ENCODE assay signal across 11 mouse cellular contexts in genomic region chr10:99197607-99198305, GRCm38 (mm10).
DNase-seq lines count a peak whose midpoint lies in the region; ATAC-seq and TF ChIP-seq lines count a peak whose summit lies in the region.
"Had no signal": no experiment of that assay in that cellular context is flagged by ENCODE, and none has a peak within 500 bp of the region (broad histone marks: within the 10 kb centered on the region; RNA-seq: fewer than 3 reads in every experiment).

No protein-coding gene starts in this region.

- TF ChIP-seq CTCF in MEL (IDR thresholded peaks at IDR 0.05 in 2 of 3, conservative IDR thresholded peaks at IDR 0.05 in 1 of 3; ENCODE audit: control insufficient read depth in 1 of 3, insufficient read depth in 1 of 3, low read depth in 2 of 3, low read length in 3 of 3, poor library complexity in 1 of 3, severe bottlenecking in 1 of 3), result no peak

- DNase-seq in 416B (ENCODE audit: low read depth) (peak; percentile 86), MEL (ENCODE audit: low read depth, low spot score) (peak; percentile 89)
- no peak for DNase-seq in gastrocnemius, postnatal 25 days
- DNase-seq in urinary bladder, postnatal 14 days (ENCODE audit: low spot score), result no peak
- DNase-seq in left cerebral cortex, adult 11 months (ENCODE audit: low spot score), result no peak
- no peak for DNase-seq in cerebellum, adult 8-10 months
- DNase-seq: heart, postnatal 14 days; lung, postnatal 14 days had no signal

- H3K79me2 ChIP-seq in MEL (ENCODE audit: control insufficient read depth, insufficient read depth, low read length, poor library complexity), result no peaks in the 10 kb centered on the region

- H3K9me3 ChIP-seq in MEL (replicated peaks; ENCODE audit: insufficient read depth, low read length), result no peaks in the 10 kb centered on the region

- no peak; the same call in 1 of the 2 replicates for TF ChIP-seq RAD21 in MEL (IDR thresholded peaks at IDR 0.05; ENCODE audit: low read depth, low read length)

- H3K27me3 ChIP-seq in MEL (ENCODE audit: control insufficient read depth in 1 of 2, insufficient read depth in 2 of 2, low read length in 2 of 2), result no peaks in the 10 kb centered on the region
- H3K27me3 ChIP-seq: Patski had no signal

- peak overlapping the region; percentile 94 for H3K27ac ChIP-seq in MEL (ENCODE audit: control insufficient read depth, low read depth, low read length)

- peak overlapping the region; percentile 9 to 48 for H3K4me3 ChIP-seq in MEL (ENCODE audit: control insufficient read depth in 1 of 2, insufficient read depth in 1 of 2, low read depth in 2 of 2, low read length in 2 of 2)

- H3K36me3 ChIP-seq in MEL (ENCODE audit: control insufficient read depth in 1 of 2, insufficient read depth in 2 of 2, low read length in 2 of 2), result peaks cover 0 to 24% of the 10 kb centered on the region in 2 experiments; a peak in 2 of 4 replicates

- peak overlapping the region; percentile 59 for H3K9ac ChIP-seq in MEL (ENCODE audit: control insufficient read depth, low read depth, low read length, poor library complexity, severe bottlenecking)

- TF ChIP-seq POLR2A in MEL (IDR thresholded peaks at IDR 0.05; ENCODE audit: control insufficient read depth in 1 of 2, insufficient read depth in 1 of 2, low read depth in 1 of 2, low read length in 2 of 2, poor library complexity in 1 of 2), result no peak

- TF ChIP-seq EP300 in MEL (IDR thresholded peaks at IDR 0.05; ENCODE audit: low read depth in 1 of 2, low read length in 2 of 2), result peak; percentile 75 to 78

- ATAC-seq in hematopoietic stem cell, adult 5-6 weeks (replicated peaks in 1 of 2; ENCODE audit: insufficient read depth in 1 of 2, low FRiP score in 2 of 2, low TSS enrichment in 1 of 2, low read depth in 1 of 2, poor library complexity in 2 of 2, severe bottlenecking in 2 of 2), result peak; percentile 66 to 76
- ATAC-seq in megakaryocyte progenitor cell, adult 5-6 weeks (replicated peaks; ENCODE audit: poor library complexity), result peak; percentile 77
- ATAC-seq: Patski had no signal

- peaks cover 4 to 28% of the 10 kb centered on the region in 2 experiments; a peak in 3 of 4 replicates for H3K4me1 ChIP-seq in MEL (ENCODE audit: control insufficient read depth in 1 of 2, insufficient read depth in 2 of 2, low read length in 2 of 2)

TF ChIP-seq in MEL, 35 proteins besides CTCF, POLR2A, EP300 and RAD21:
- TF ChIP-seq TBP (IDR thresholded peaks at IDR 0.05; ENCODE audit: low read depth, low read length) (peak; percentile 77), MAX (IDR thresholded peaks at IDR 0.05; ENCODE audit: low read length) (no peak), SIN3A (IDR thresholded peaks at IDR 0.05; ENCODE audit: low read length) (peak; percentile 50; the same call in 1 of the 2 replicates), GATA1 (IDR thresholded peaks at IDR 0.05; ENCODE audit: low read depth, low read length) (peak; percentile 88), MYC (IDR thresholded peaks at IDR 0.05; ENCODE audit: low read depth, low read length) (0 out of 2 replicates have a peak, but pooled peaks have one; percentile 53), NRF1 (IDR thresholded peaks at IDR 0.05; ENCODE audit: insufficient read depth, low read depth, low read length, poor library complexity, severe bottlenecking) (no peak), MXI1 (IDR thresholded peaks at IDR 0.05; ENCODE audit: low read depth, low read length) (no peak), RCOR1 (IDR thresholded peaks at IDR 0.05; ENCODE audit: low read depth, low read length) (peak; percentile 49), JUND (IDR thresholded peaks at IDR 0.05; ENCODE audit: low read depth, low read length) (peak; percentile 78; the same call in 1 of the 2 replicates), ZC3H11A (IDR thresholded peaks at IDR 0.05; ENCODE audit: low read depth, low read length) (no peak), NELFE (IDR thresholded peaks at IDR 0.05; ENCODE audit: low read depth, low read length) (no peak), CHD2 (IDR thresholded peaks at IDR 0.05; ENCODE audit: low read length) (no peak), CHD1 (IDR thresholded peaks at IDR 0.05; ENCODE audit: low read depth, low read length) (no peak), POLR2AphosphoS5 (IDR thresholded peaks at IDR 0.05; ENCODE audit: borderline replicate concordance, low read depth, low read length) (no peak), ETS1 (IDR thresholded peaks at IDR 0.05; ENCODE audit: low read depth, low read length) (peak; percentile 79; the same call in 1 of the 2 replicates), ZNF384 (IDR thresholded peaks at IDR 0.05; ENCODE audit: low read depth, low read length) (peak; percentile 82), TCF12 (IDR thresholded peaks at IDR 0.05; ENCODE audit: low read depth, low read length) (peak; percentile 40; the same call in 1 of the 2 replicates), SMC3 (IDR thresholded peaks at IDR 0.05; ENCODE audit: low read depth, low read length) (no peak), MAFK (IDR thresholded peaks at IDR 0.05; ENCODE audit: borderline replicate concordance, low read depth, low read length) (no peak), POLR2AphosphoS2 (IDR thresholded peaks at IDR 0.05; ENCODE audit: low read length) (no peak), KAT2A (conservative IDR thresholded peaks at IDR 0.05; ENCODE audit: low read depth, low read length) (no peak), MYB (IDR thresholded peaks at IDR 0.05; ENCODE audit: low read depth, low read length) (0 out of 2 replicates have a peak, but pooled peaks have one; percentile 2), MAZ (IDR thresholded peaks at IDR 0.05; ENCODE audit: low read depth, low read length) (no peak)
TF ChIP-seq in MEL: peak in this region for 10.

Comparison
In these comparisons a context has a peak if more than half of its experiments do, and no peak if none do; other contexts are left out.
1. DNase-seq: peak in 416B (single experiment) and MEL (single experiment); none in gastrocnemius, postnatal 25 days (single experiment), urinary bladder, postnatal 14 days (single experiment), left cerebral cortex, adult 11 months (single experiment) and cerebellum, adult 8-10 months (single experiment).